Mouse (Mus musculus): ENCODE data around the gene Sohlh1.

GRCm38 (mm10) chr2:25828344-25828947 lies 18.6 kb downstream of the Sohlh1 start:
- TF ChIP-seq CTCF (IDR thresholded peaks at IDR 0.05; ENCODE audit: borderline replicate concordance, extremely low read depth, insufficient read depth, insufficient read length), result no peak
- no peak for TF ChIP-seq POLR2A (IDR thresholded peaks at IDR 0.05; ENCODE audit: borderline replicate concordance, extremely low read depth, insufficient read depth, insufficient read length, poor library complexity, severe bottlenecking)

Data from brain, embryonic 14.5 days (tissue).